In the genomic region with DNA sequence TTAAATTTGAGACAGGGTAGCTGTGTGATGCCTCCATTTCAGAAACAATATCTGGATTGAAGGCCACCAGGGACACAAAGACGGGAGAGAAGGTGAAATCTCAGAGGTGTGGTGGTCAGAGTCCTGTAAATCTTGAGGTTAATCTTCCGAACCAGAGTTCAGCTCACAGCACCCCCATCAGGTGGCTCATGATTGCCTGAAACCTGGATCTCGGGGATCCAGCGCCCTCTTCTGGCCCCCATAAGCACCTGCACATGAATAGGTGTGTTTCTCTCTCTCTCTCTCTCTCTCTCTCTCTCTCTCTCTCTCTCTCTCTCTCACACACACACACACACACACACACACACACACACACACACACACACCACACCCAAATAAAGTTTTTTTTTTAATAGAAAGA, we compare ENCODE assay signal across 1 mouse cellular context.
TF ChIP-seq lines count a peak whose summit lies in the region.

No protein-coding gene starts in this region.

TF ChIP-seq in MEL, 35 proteins besides CTCF, POLR2A, EP300 and RAD21 (continued from another document):
- no peak for TF ChIP-seq MYB (IDR thresholded peaks at IDR 0.05; ENCODE audit: low read depth, low read length)
- no peak for TF ChIP-seq UBTF (IDR thresholded peaks at IDR 0.05; ENCODE audit: borderline replicate concordance, insufficient read depth, low read depth, low read length)
- TF ChIP-seq ELF1 (IDR thresholded peaks at IDR 0.05; ENCODE audit: low read depth, low read length): no peak
- no peak for TF ChIP-seq ZC3H11A (IDR thresholded peaks at IDR 0.05; ENCODE audit: low read depth, low read length)
- no peak for TF ChIP-seq KAT2A (conservative IDR thresholded peaks at IDR 0.05; ENCODE audit: low read depth, low read length)
- no peak for TF ChIP-seq POLR2AphosphoS2 (IDR thresholded peaks at IDR 0.05; ENCODE audit: low read length)
- no peak for TF ChIP-seq E2F4 (IDR thresholded peaks at IDR 0.05; ENCODE audit: borderline replicate concordance, low read depth, low read length)
